Mouse (Mus musculus) kidney, adult 2 months (tissue): ENCODE data around the gene Rspo1. TPM values are rescaled to one million over a fixed set of nuclear protein-coding genes. Genes with fewer than 3 reads are reported as not detected.

Source experiments
- DNase-seq: peaks from one replicate; pipeline ENCODE4 v3.0.0; 2021
- H3K27ac ChIP-seq: fragments of 200-500 bp; 2 replicates; pipeline ENCODE4 v1.5.1; 2012; ENCODE audit warnings: low read depth, low read length, control low read depth, inconsistent platforms; ENCODE audit not compliant: insufficient read depth
- H3K27me3 ChIP-seq: fragments of 200-500 bp; replicated peaks from 2 replicates; pipeline ENCODE4 v1.6.1; 2012; ENCODE audit warnings: mild to moderate bottlenecking, moderate library complexity, low read length, inconsistent platforms; ENCODE audit not compliant: control insufficient read depth, insufficient read depth
- H3K36me3 ChIP-seq: fragments of 200-500 bp; 2 replicates; pipeline ENCODE4 v1.6.1; 2012; ENCODE audit warnings: mild to moderate bottlenecking, moderate library complexity, low read length, inconsistent platforms; ENCODE audit not compliant: control insufficient read depth, insufficient read depth
- H3K4me1 ChIP-seq: fragments of 200-500 bp; 2 replicates; pipeline ENCODE4 v1.6.1; 2011; ENCODE audit warnings: low read length; ENCODE audit not compliant: control insufficient read depth, insufficient read depth
- H3K4me3 ChIP-seq: fragments of 200-500 bp; 2 replicates; pipeline ENCODE4 v1.5.1; 2011; ENCODE audit warnings: mild to moderate bottlenecking, low read depth, low read length, control low read depth; ENCODE audit not compliant: insufficient read depth
- CTCF ChIP-seq: fragments of 200-500 bp; conservative IDR thresholded peaks from 2 replicates; pipeline ENCODE4 v1.5.1; 2011; ENCODE audit warnings: low read depth, mild to moderate bottlenecking, control low read depth, low read length, moderate library complexity, mixed read lengths; ENCODE audit not compliant: insufficient read depth, insufficient read length
- POLR2A ChIP-seq: fragments of 200-500 bp; IDR thresholded peaks from one replicate; pipeline ENCODE4 v1.6.1; 2011; ENCODE audit warnings: low read depth, low read length, control low read depth
- WGBS: fragments of 180-500 bp; shearing (Covaris S2); methylation state at CpG from one replicate; pipeline ENCODE4 v1.1.7; 2018; 5-methylcytosine and 5-hydroxymethylcytosine counted together
- polyA plus RNA-seq: library from polyadenylated mRNA; depleted of rRNA; stranded (reverse); fragments of >200 nt; gene quantifications from 2 replicates; pipeline ENCODE4 v1.2.3, GENCODE M21; 2012

Gene Rspo1
- polyA plus RNA-seq, 1 experiment, result 2.0 TPM

DNA sequence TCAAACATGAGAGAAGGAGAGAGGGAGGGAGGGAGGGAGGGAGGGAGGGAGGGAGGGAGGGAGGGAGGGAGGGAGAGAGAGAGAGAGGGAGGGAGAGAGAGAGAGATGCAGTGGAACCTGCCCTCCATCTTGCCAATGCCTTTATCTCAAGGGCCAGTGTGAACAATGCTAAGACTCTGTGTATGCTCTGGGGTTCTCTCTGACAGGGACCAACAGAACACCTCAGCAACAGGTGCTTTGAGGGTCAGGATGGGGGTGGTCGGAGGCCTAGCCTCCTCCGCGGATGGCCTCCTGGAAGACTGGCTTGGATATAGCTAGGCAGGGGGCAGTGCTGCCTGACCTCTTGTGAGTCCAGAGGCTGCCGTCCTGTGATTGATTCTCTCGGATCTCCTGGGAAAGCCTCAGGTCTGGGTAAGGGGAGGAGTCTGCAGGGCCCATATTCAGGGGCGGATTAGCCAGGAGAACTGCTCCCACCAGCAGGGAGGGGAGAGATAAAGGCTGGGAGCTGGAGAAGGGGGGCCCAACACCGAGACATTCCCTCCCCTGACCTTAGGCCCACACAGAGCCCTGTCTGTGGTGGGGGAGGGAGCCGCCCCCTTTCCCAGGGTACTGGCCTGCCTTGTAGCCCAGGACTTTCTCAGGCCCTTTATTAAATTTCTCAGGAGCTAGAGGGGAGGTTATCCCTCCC, 21.2 kb upstream of the Rspo1 start:
- H3K4me3 ChIP-seq, result no peak overlapping the region
- no peak overlapping the region for H3K27ac ChIP-seq
- no peak for TF ChIP-seq CTCF
- no peak for TF ChIP-seq POLR2A
- H3K4me1 ChIP-seq, result no peaks in the 10 kb centered on the region
- no peaks in the 10 kb centered on the region for H3K36me3 ChIP-seq
- no peaks in the 10 kb centered on the region for H3K27me3 ChIP-seq
- DNase-seq, result no peak
- 39% methylated on average over 8 of the region's 8 CpGs for WGBS

DNA sequence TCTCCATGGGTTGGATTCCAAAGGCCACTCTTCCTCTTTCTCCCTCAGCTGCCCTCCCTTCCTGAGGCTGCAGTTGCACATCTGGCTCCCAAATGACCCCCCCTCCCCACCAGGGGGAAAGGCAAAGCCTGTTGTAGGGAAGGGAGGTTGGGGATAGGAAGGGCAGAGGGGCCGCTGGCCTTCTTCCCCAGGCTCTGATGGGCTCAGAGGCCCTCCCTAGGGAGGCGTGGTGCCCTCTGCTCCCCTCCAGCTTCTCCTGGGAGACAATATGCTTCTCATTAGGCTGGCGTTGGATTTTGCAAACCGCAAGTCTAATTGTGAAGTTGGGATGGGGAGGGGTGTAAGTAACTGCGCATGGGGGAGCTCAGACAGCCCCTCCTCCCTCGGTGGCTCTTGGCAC, 17.5 kb upstream of the Rspo1 start:
- no peaks in the 10 kb centered on the region for H3K27me3 ChIP-seq
- H3K4me3 ChIP-seq, result no peak overlapping the region
- no peak for DNase-seq
- TF ChIP-seq CTCF (no peak), POLR2A (no peak)
- no peaks in the 10 kb centered on the region for H3K4me1 ChIP-seq
- H3K27ac ChIP-seq, result no peak overlapping the region
- no peaks in the 10 kb centered on the region for H3K36me3 ChIP-seq
- WGBS, result 55% methylated on average over 6 of the region's 6 CpGs

DNA sequence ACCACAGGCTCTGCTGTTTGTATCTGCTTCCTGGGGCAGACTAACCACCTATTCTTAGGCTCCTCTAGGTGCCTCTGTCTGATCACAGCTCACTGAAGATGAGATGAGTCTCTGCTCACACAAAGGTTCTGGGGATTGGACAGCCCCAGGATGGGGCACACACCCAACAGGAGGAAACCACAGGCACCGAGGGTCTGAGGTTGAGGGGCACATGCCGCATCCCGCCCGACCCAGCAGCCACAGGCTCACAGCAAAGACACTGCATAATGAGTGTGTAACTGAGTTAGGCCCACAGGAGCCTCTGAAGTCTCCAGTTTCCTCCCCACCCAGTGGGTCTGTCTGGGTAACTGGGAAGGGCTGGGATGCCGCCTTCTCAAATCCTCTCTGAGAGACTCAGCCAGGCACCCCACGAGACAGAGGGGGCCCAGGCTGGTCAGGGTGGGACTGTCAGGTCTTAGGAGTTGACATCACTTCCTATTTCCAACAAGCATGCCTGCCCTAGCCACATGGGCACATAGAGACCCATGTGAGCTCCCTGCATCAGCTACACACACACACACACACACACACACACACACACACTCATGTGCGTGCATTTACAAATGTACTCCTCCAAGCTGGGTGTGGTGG, 16.9 kb upstream of the Rspo1 start:
- no peak for DNase-seq
- WGBS, result 77% methylated on average over 7 of the region's 7 CpGs
- H3K27ac ChIP-seq, result no peak overlapping the region
- no peaks in the 10 kb centered on the region for H3K27me3 ChIP-seq
- TF ChIP-seq POLR2A (no peak), CTCF (no peak)
- H3K4me3 ChIP-seq, result no peak overlapping the region
- H3K4me1 ChIP-seq, result no peaks in the 10 kb centered on the region
- H3K36me3 ChIP-seq, result no peaks in the 10 kb centered on the region

DNA sequence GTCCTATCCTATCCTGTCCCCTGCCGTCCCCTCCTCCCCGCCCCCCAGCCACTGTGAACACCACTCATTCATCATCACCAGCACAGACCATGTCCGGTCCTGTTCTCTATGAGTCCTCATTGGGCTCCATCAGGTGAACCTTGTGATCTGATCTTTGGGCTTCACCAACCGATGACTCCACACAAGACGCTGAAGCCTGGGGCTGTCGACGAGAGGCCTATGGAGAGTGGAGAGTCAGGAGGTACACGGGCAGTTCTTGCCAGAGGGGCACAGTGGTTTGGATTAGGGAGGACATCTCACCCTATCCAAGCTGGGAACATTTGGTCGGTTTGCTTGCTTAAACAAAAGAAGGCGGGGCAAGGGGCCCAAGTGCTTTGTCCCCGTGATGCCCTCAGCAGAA, 16.0 kb upstream of the Rspo1 start:
- TF ChIP-seq POLR2A (no peak), CTCF (no peak)
- H3K4me3 ChIP-seq, result no peak overlapping the region
- no peaks in the 10 kb centered on the region for H3K4me1 ChIP-seq
- DNase-seq, result no peak
- H3K36me3 ChIP-seq, result no peaks in the 10 kb centered on the region
- 68% methylated on average over 11 of the region's 11 CpGs for WGBS
- no peak overlapping the region for H3K27ac ChIP-seq
- no peaks in the 10 kb centered on the region for H3K27me3 ChIP-seq

DNA sequence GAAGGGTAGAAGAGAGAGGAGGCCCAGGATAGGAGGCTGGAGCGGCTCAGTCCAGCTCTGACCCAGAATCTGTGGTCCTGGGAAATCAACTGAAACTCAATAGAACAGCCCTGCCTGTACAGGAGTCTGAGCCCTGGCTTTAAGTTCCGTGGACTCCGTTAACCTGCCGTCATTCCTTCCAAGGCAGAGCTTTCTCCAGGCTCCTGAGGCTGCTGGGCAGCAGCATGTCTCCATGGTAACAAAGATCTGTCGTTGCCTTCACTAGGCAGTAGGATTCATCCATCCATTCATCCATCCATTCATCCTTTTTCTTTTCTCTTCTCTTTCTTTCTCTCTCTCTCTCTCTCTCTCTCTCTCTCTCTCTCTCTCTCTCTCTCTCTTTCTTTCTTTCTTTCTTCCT, 15.6 kb upstream of the Rspo1 start:
- Histone ChIP-seq H3K4me1 (no peaks in the 10 kb centered on the region), H3K27ac (no peak overlapping the region), H3K4me3 (no peak overlapping the region), H3K27me3 (no peaks in the 10 kb centered on the region), H3K36me3 (no peaks in the 10 kb centered on the region)
- 43% methylated on average over 5 of the region's 5 CpGs for WGBS
- TF ChIP-seq POLR2A (no peak), CTCF (no peak)
- DNase-seq, result no peak

DNA sequence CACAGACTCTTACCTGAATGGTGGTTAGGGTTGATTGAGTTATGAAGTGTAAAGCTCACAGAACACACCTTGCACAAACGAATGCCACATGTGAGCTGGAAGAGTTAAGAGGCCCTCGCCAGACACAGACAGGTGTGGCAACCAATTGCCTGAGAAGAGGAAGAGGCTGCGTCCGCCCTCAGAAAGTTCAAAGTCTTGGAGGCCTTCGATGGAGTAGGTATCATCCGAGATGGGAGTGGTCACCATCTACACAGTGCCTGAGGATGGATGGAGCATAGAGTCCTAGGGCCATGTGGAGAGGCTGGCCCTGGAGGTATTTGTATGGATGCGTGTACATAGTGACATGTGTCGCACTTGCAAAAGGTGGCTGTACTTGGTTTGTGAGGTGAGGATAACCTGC, 15.1 kb upstream of the Rspo1 start:
- Histone ChIP-seq H3K27me3 (no peaks in the 10 kb centered on the region), H3K4me1 (no peaks in the 10 kb centered on the region), H3K27ac (no peak overlapping the region), H3K4me3 (no peak overlapping the region), H3K36me3 (no peaks in the 10 kb centered on the region)
- no peak for TF ChIP-seq CTCF
- no peak for TF ChIP-seq POLR2A
- DNase-seq, result no peak
- 77% methylated on average over 8 of the region's 8 CpGs for WGBS

DNA sequence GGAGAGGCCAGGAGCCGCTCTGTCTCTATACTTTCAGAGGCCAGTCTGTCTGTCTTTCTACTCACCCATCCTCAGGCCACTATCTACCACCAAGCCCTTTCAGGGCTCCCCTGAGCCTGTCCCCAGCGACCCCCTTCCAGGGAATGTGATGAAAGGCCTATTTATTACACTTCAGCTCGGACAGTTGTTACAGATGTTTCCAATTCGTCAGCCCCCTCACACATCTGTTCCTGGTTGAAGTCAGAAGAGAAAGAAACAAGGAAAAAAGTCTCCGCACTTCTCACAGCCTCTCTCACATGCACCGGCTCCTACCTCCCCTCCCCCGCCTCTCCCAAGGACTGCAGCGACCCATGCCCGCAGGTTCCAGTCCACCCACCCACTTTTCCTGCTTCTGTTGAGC, 13.9 kb upstream of the Rspo1 start:
- no peaks in the 10 kb centered on the region for H3K27me3 ChIP-seq
- H3K36me3 ChIP-seq, result no peaks in the 10 kb centered on the region
- TF ChIP-seq POLR2A (no peak), CTCF (no peak)
- H3K27ac ChIP-seq, result no peak overlapping the region
- H3K4me3 ChIP-seq, result no peak overlapping the region
- H3K4me1 ChIP-seq, result no peaks in the 10 kb centered on the region
- no peak for DNase-seq
- 42% methylated on average over 9 of the region's 9 CpGs for WGBS
